Mouse (Mus musculus) Patski (cell line): ENCODE measurements around the gene Itgav. TPM values are rescaled to one million over a fixed set of nuclear protein-coding genes. Genes with fewer than 3 reads are reported as not detected.

Experiments used
- ATAC-seq: fragments of 100-300 bp; one replicate; pipeline ENCODE4 v1.8.0; 2021
- CTCF ChIA-PET: fragments of 350-600 bp; sonication (Branson Sonifier 250); formaldehyde crosslinking; loops from one replicate; lab custom pipeline; 2022; ENCODE audit warnings: inconsistent platforms; lab: Charles Lee
- POLR2A ChIA-PET: fragments of 350-600 bp; sonication (Branson Sonifier 250); formaldehyde crosslinking; loops from one replicate; lab custom pipeline; 2022; ENCODE audit warnings: antibody characterized with exemption, inconsistent platforms; lab: Charles Lee
- DNase-seq: peaks from one replicate; pipeline ENCODE4 v3.0.0-alpha.2; 2011; ENCODE audit warnings: low read depth, low spot score
- H3K27me3 ChIP-seq: fragments of 371-371 bp; one replicate; pipeline ENCODE4 v1.5.1; 2021
- CTCF ChIP-seq: fragments of 100-300 bp; IDR thresholded peaks from one replicate; pipeline ENCODE4 v1.5.1; 2021
- in situ Hi-C: fragments of 300-500 bp; cut with MboI; formaldehyde crosslinking; loops from 3 replicates; pipeline ENCODE4 v1.11.1; 2018; ENCODE audit warnings: low pct_unique_long_range_greater_than_20kb, mixed read lengths
- polyA plus RNA-seq: library from polyadenylated mRNA; unstranded; gene quantifications from one replicate; pipeline ENCODE4 v1.2.3, GENCODE M21; 2021

The Itgav gene
- polyA plus RNA-seq, 1 experiment from 2014 or later = 374 TPM

DNA sequence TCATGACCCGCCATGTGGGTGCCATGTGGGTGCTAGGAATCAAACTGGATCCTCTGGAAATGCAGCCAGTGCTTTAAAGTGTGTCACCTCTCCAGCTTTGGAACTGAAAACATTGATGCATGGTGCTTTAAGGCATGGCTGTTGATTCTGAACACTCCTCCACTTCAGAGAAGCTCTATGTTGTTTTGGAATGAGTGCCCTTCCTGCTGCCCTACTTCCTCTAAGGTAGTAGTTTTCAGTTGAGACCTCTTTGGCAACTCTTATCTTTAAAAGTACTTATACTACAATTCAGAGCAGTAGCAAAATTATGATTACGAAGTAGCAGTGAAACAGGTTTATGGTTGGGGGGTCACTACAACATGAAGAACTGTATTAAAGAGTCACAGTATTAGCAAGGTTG, 18.6 kb downstream of the Itgav start:
- no peak for DNase-seq

DNA sequence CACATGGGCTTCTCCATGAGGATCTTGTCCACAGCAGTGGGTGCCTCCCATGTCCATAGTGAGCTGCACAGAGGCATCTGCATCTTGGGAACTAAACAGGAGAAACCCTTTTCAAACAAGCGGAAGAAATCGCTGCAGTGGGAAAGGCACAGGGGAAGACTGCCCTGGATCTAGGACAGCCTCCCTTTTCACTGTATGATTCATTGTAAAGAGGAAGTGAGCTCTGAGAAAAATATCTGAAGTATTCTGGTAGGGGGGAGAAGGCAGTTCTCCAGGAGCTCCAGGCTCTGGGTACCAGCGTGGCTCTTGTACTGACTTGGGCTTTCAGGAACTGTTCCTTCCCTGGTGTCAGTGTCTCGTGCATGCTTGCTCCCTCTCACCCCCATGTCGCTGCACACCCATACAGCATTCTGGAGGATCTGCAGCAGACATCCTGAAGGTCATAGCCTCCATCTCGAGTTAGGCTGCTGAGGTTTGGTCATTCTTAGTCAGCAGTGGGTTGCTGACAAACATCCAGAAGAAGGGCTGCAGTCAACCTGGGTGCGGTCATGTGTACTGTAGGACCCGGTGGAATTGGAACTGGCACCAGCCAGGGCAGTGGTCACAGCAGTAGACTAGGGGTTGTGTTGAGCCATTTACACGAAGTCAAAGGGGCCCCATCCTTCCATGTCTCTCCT, 20.2 kb downstream of the Itgav start:
- no peak for TF ChIP-seq CTCF
- ChIA-PET POLR2A (interaction anchor here (0.9 kb wide), 1 partner anchor 17 kb away, joined by 3 read pairs; no protein-coding TSS in a partner anchor), CTCF (interaction anchor here (1.0 kb wide), 1 partner anchor 21 kb away, joined by 3 read pairs; no protein-coding TSS in a partner anchor)
- in situ Hi-C loops = no loop called here
- H3K27me3 ChIP-seq = no peaks in the 10 kb centered on the region
- ATAC-seq (peak; percentile 93), DNase-seq (no peak)

More for the DNA sequence above, 18.6 kb downstream of the Itgav start:
- H3K27me3 ChIP-seq = no peaks in the 10 kb centered on the region
- in situ Hi-C loops = no loop called here
- POLR2A ChIA-PET = interaction anchor here (0.7 to 1.0 kb wide), 2 partner anchors 11 to 15 kb away, joined by 3 to 7 read pairs; no protein-coding TSS in a partner anchor
- CTCF ChIA-PET = no interaction called here
- no peak for TF ChIP-seq CTCF
- ATAC-seq = no peak

DNA sequence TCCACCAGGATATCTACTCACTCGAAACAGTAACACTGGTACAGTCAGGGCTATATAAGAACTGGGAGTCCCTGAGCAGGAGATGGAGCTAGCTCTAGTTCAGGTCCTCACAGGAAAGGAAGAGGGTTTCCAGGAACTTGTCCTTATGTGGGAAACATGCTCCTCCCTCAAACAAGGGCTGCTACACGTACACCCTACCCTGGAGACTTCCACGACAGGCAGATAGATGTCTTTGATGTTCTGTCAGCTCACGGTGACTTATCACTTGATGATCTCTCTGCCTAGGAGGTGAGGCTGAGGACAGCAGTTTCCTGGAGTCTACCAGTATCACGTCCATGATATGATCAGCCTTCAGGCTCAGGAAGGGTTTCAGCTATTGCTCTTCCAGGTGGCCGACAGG, 21.1 kb downstream of the Itgav start:
- ChIA-PET POLR2A (interaction anchor here (0.9 kb wide), 1 partner anchor 18 kb away, joined by 3 read pairs; no protein-coding TSS in a partner anchor), CTCF (interaction anchor here (1.0 kb wide), 1 partner anchor 20 kb away, joined by 3 read pairs; no protein-coding TSS in a partner anchor)
- no peak for TF ChIP-seq CTCF
- DNase-seq (no peak), ATAC-seq (no peak)
- in situ Hi-C loops = no loop called here
- no peaks in the 10 kb centered on the region for H3K27me3 ChIP-seq

DNA sequence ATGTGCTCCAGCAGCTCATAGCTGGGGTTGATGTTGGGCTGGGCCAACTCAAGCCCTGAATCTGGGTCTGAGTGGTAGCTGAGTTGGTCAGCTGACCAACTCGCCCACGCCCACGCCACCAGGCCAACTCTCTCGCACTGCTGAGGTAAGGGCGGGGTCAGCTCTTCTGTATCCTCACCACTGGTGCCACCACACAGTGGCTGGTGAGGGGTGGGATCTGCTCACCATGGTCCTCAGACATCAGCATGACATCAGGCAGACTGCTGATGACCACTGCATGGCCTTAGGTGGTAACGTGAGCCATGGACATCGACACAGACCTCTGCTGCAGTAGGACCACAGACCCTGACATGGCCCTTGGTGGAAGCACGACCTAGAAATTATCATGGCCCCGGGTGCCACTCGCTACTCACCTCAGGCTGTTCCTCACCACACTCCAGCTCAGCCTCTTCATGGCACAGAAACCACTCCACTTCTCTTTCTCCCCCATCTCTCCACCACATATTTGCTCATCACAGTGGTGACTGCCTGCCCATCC, 24.5 kb downstream of the Itgav start:
- no peak for TF ChIP-seq CTCF
- DNase-seq (no peak), ATAC-seq (no peak)
- ChIA-PET POLR2A (no interaction called here), CTCF (interaction anchor here (0.7 kb wide), 1 partner anchor 9 kb away, joined by 3 read pairs; no protein-coding TSS in a partner anchor)
- in situ Hi-C loops = no loop called here
- H3K27me3 ChIP-seq = no peaks in the 10 kb centered on the region

DNA sequence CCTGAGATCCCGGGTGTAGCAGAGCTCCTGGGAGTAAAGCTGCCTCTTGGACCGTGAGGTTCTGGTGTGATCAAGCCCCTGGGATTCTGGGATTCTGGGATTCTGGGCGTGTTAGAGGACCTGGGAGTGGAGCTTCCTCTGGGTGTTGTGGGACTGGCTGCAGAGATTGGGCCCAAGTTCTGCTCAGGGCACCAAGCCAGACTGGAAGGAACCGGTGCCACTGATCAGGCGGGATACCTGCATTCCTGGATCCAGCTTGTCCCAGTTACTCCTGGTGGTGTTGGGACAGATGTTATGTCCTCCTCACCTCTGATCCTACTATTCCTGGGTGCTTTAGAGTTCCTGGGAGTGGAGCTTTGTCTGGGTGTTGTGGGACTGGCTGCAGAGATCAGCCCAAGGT, 28.8 kb downstream of the Itgav start:
- DNase-seq (no peak), ATAC-seq (no peak)
- no peak for TF ChIP-seq CTCF
- H3K27me3 ChIP-seq = no peaks in the 10 kb centered on the region
- in situ Hi-C loops = no loop called here
- ChIA-PET POLR2A (no interaction called here), CTCF (interaction anchor here (1.4 kb wide), 1 partner anchor 81 kb away, joined by 3 read pairs; no protein-coding TSS in a partner anchor)

DNA sequence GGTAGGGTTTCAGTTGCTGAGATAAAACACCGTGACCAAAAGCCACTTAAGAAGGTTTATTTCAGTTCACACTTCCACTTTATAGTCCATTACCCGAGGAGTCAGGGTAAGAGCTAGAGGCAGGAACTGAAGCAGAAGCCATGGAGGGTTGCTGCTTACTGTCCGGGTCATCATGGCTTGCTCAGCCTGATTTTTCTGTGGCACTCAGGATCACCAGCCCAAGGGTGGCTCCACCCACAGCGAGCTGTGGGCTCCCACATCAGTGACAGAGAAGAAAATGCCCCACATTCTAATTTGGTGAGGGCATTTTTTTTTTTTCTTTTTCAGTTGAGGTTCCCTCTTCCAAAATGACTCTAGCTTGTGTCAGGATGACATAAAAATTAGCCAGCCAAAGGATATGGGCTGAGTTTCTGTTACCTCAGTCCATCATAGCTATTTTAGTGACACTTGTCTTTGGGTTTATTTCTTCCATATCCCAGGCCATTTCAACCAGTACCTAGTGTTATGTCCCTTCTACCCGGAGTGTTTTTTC, 30.2 kb downstream of the Itgav start:
- DNase-seq (no peak), ATAC-seq (no peak)
- CTCF ChIA-PET = interaction anchor here (1.4 kb wide), 1 partner anchor 82 kb away, joined by 3 read pairs; no protein-coding TSS in a partner anchor
- in situ Hi-C loops = no loop called here
- no peaks in the 10 kb centered on the region for H3K27me3 ChIP-seq
- TF ChIP-seq CTCF = no peak
- POLR2A ChIA-PET = no interaction called here

DNA sequence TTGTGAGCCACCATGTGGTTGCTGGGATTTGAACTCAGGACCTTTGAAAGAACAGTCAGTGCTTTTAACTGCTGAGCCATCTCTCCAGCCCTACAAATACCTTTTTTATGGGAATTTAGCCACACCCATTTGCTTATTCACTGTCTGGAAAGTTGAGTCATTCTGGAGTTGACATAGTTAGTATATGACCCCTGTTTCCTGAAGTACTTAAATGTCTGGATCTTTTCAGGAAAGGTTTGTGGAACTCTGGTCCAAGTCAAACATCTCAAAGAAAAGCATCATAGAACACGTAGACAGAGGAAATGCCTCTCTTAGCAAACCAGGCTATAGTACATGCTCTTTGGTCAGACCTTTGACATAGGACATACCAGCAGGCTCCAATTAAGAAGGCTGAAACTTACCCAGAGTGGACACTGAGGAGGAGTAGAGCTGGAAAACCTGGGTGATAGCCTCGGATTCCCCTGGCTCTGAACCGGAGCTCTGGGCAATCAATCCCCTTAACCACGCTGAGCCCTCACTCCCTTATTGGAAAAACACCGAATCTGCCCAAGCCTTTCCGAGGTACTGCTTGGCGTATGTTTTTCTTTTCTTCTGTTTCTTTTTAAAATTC, 34.5 kb downstream of the Itgav start:
- ChIA-PET POLR2A (interaction anchor here (0.6 kb wide), 1 partner anchor 119 kb away, joined by 3 read pairs; no protein-coding TSS in a partner anchor), CTCF (interaction anchor here (1.8 kb wide), 1 partner anchor 10 kb away, joined by 3 read pairs; no protein-coding TSS in a partner anchor)
- in situ Hi-C loops = no loop called here
- H3K27me3 ChIP-seq = no peaks in the 10 kb centered on the region
- DNase-seq = no peak
- no peak for TF ChIP-seq CTCF
- peak; percentile 75 for ATAC-seq

DNA sequence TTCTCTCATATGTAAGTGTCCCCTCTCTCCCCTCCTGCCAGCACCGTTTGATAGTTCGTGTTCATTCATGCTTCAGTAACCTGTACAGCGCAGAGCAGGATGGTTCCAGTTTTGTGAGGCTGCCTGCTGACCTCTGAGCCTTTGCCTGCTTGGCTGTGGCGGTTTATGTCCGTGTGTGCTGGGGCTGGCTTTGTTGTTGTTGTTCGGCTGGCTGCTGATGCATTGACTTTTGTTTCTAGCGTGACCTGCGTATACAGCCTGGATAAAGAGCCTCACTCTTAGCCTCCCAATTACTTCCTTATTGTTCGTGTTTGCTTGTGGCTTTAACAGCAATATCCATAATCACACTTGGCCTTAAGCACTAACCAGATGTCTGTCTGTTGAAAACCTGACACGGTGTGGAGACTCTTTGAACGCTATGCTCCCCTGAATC, 35.0 kb downstream of the Itgav start:
- DNase-seq (no peak), ATAC-seq (peak; percentile 70)
- no peaks in the 10 kb centered on the region for H3K27me3 ChIP-seq
- TF ChIP-seq CTCF = no peak
- CTCF ChIA-PET = no interaction called here
- in situ Hi-C loops = no loop called here
- POLR2A ChIA-PET = no interaction called here

DNA sequence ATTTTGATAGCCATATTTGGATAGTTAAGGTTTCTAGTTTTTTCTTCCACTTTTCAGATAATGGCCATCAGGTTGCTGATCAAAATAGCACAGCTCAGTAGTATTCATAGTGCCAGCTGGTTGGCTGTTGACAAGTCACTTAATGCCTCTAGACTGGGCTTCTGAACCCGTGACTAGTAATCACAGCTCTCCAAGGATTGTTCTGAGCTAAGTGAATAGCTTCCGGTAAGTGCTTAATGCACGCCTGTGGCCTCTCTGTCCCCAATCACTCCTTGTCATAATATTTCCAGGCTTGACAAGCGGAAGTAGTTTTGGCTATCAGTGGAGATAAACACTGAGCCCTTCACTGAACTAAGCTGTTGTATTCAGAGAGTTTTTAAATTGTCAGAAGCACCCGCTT, 35.5 kb downstream of the Itgav start:
- in situ Hi-C loops = loop anchor here (5.0 kb wide), 1 partner anchor 92 kb away; no protein-coding TSS in a partner anchor
- H3K27me3 ChIP-seq = no peaks in the 10 kb centered on the region
- TF ChIP-seq CTCF = no peak
- POLR2A ChIA-PET = no interaction called here
- no peak for DNase-seq
- CTCF ChIA-PET = no interaction called here
- ATAC-seq = no peak

DNA sequence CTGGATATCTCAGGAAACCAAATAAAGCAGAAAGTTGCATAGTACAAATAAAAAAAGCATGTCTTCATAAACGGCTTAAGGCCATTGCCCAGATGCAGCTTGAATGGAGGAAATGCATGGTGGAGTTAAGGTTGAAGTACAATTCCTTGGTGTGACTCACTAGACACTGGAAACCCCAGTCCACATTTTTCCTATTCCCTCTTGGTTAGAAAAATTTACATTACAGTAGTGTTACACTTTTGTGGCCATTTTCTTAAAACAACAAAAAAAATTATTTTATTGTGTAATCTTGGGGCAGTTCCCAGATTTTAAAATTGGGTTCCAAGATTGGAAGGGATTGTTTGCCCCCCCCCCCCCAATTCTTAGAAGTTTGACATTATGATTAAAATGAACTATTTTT, 35.9 kb downstream of the Itgav start:
- no peak for TF ChIP-seq CTCF
- DNase-seq (no peak), ATAC-seq (no peak)
- POLR2A ChIA-PET = interaction anchor here (0.5 to 0.8 kb wide), 3 partner anchors 15 to 32 kb away, joined by 3 to 5 read pairs (median 3); no protein-coding TSS in a partner anchor
- no peaks in the 10 kb centered on the region for H3K27me3 ChIP-seq
- in situ Hi-C loops = loop anchor here (5.0 kb wide), 1 partner anchor 93 kb away; no protein-coding TSS in a partner anchor
- CTCF ChIA-PET = interaction anchor here (1.9 kb wide), 1 partner anchor 11 kb away, joined by 5 read pairs; no protein-coding TSS in a partner anchor
